Mouse (Mus musculus) CH12.LX (cell line): ENCODE data around the gene Ercc6.

Experiments
- CTCF ChIP-seq, 2 experiments: IDR thresholded peaks in 1 of 2; conservative IDR thresholded peaks in 1 of 2; 2 replicates each; pipeline ENCODE4 v1.5.1; 2011 to 2012; ENCODE audit warnings: low read depth in 2 of 2, low read length in 2 of 2, improper control_type of control experiment in 1 of 2, inconsistent platforms in 1 of 2, mild to moderate bottlenecking in 1 of 2, moderate library complexity in 1 of 2
- E2F4 ChIP-seq: IDR thresholded peaks from 2 replicates; pipeline ENCODE4 v1.6.1; 2011; ENCODE audit warnings: low read depth, low read length, improper control_type of control experiment; ENCODE audit not compliant: insufficient replicate concordance
- ELF1 ChIP-seq: IDR thresholded peaks from 2 replicates; pipeline ENCODE4 v1.6.1; 2014; ENCODE audit warnings: low read depth, mild to moderate bottlenecking, inconsistent platforms, low read length, improper control_type of control experiment
- GABPA ChIP-seq: IDR thresholded peaks from 2 replicates; pipeline ENCODE4 v1.6.1; 2012; ENCODE audit warnings: low read depth, low read length, improper control_type of control experiment, inconsistent platforms; ENCODE audit not compliant: insufficient replicate concordance
- POLR2A ChIP-seq: IDR thresholded peaks from 2 replicates; pipeline ENCODE4 v1.6.1; 2011; ENCODE audit warnings: low read depth, mild to moderate bottlenecking, improper control_type of control experiment, low read length
- POLR2AphosphoS2 ChIP-seq: IDR thresholded peaks from 2 replicates; pipeline ENCODE4 v1.6.1; 2011; ENCODE audit warnings: low read depth, low read length, improper control_type of control experiment
- RAD21 ChIP-seq: IDR thresholded peaks from 2 replicates; pipeline ENCODE4 v1.6.1; 2011; ENCODE audit warnings: low read depth, mild to moderate bottlenecking, low read length, improper control_type of control experiment, moderate library complexity
- TCF12 ChIP-seq: IDR thresholded peaks from 2 replicates; pipeline ENCODE4 v1.6.1; 2014; ENCODE audit warnings: low read depth, mild to moderate bottlenecking, inconsistent platforms, low read length, improper control_type of control experiment

DNA sequence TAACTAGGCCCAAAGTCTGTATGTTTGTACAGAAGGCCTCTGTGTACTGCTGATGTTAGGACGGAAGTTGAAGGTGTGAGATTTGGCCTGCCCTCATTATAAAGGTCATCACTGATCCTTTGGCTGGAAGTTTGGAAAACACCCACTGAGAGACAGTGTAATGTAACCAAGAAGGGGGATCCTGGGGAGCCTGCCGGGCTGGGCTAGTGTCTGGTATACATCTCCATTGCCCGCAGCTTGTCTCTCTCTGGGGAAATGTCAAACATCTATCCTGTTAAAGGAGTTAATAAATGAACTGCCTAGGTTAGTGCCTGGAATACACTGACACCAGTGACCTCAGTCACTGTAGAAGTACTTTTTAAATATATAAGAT, 19.8 kb downstream of the Ercc6 start:
- TF ChIP-seq RAD21 (no peak), POLR2A (no peak), POLR2AphosphoS2 (no peak), CTCF (conservative IDR thresholded peaks at IDR 0.05 in 1 of 2, IDR thresholded peaks at IDR 0.05 in 1 of 2; ENCODE audit: low read depth in 2 of 2, low read length in 2 of 2) (no peak), TCF12 (no peak), GABPA (no peak), ELF1 (no peak), E2F4 (no peak)
